Mouse (Mus musculus) kidney, postnatal 0 days (tissue): ENCODE data around the gene Rpl36a-ps1. TPM values are rescaled to one million over a fixed set of nuclear protein-coding genes. Genes with fewer than 3 reads are reported as not detected.

ENCODE experiments used
- ATAC-seq: fragments of 200-750 bp; cut with Nextera tagmentation; replicated peaks from 2 replicates; pipeline ENCODE4 v1.8.0; 2017; ENCODE audit warnings: low read depth, moderate number of reproducible peaks, moderate TSS enrichment, moderate library complexity; ENCODE audit not compliant: low FRiP score
- DNase-seq: peaks from one replicate; pipeline ENCODE4 v3.0.0-alpha.2; 2016; ENCODE audit warnings: low spot score
- H3K27ac ChIP-seq: fragments of 300-500 bp; sonication (generic); 2 replicates; pipeline ENCODE4 v1.5.1; 2014; ENCODE audit warnings: mild to moderate bottlenecking
- H3K27me3 ChIP-seq: fragments of 300-500 bp; sonication (generic); 2 replicates; pipeline ENCODE4 v1.6.1; 2014; ENCODE audit warnings: low read length, mixed read lengths; ENCODE audit not compliant: insufficient read depth
- H3K36me3 ChIP-seq: fragments of 300-500 bp; sonication (generic); 2 replicates; pipeline ENCODE4 v1.6.1; 2014; ENCODE audit warnings: low read length, mixed read lengths; ENCODE audit not compliant: insufficient read depth
- H3K4me1 ChIP-seq: fragments of 300-500 bp; sonication (generic); replicated peaks from 2 replicates; pipeline ENCODE4 v1.6.1; 2014; ENCODE audit warnings: antibody characterized with exemption, low read length, mixed read lengths; ENCODE audit not compliant: insufficient read depth
- H3K4me2 ChIP-seq: fragments of 300-500 bp; sonication (generic); 2 replicates; pipeline ENCODE4 v1.6.1; 2014; ENCODE audit warnings: mild to moderate bottlenecking, low read length, moderate library complexity, mixed read lengths
- H3K4me3 ChIP-seq: fragments of 300-500 bp; sonication (generic); replicated peaks from 2 replicates; pipeline ENCODE4 v1.5.1; 2014; ENCODE audit warnings: low read depth, low read length
- H3K9ac ChIP-seq: fragments of 300-500 bp; sonication (generic); 2 replicates; pipeline ENCODE4 v1.6.1; 2014; ENCODE audit warnings: low read depth, low read length
- H3K9me3 ChIP-seq: fragments of 300-500 bp; sonication (generic); replicated peaks from 2 replicates; pipeline ENCODE4 v1.6.1; 2016; ENCODE audit warnings: low read length, inconsistent platforms, mixed read lengths
- CTCF ChIP-seq: IDR thresholded peaks from 2 replicates; pipeline ENCODE4 v1.5.1; 2016; ENCODE audit warnings: antibody characterized with exemption, low read depth, mild to moderate bottlenecking, moderate library complexity
- WGBS: fragments of 180-500 bp; shearing (Covaris S2); extraction: QIAGEN DNeasy Blood & Tissue Kit; methylation state at CpG from one replicate; pipeline ENCODE4 v1.1.7; 2014; 5-methylcytosine and 5-hydroxymethylcytosine counted together
- polyA plus RNA-seq: library from polyadenylated mRNA; unstranded; fragments of >200 nt; fragmentation: Nextera tagmentation; extraction: Ambion mirVana; gene quantifications from 2 replicates; pipeline ENCODE4 v1.2.1, GENCODE M21; 2015

Rpl36a-ps1 gene
- polyA plus RNA-seq, 1 experiment from 2014 or later, result 4.8 TPM

GRCm38 (mm10) chr14:99032596-99032995, 38.5 kb upstream of the Rpl36a-ps1 start:
- peak; percentile 33; the same call in 1 of the 2 replicates for ATAC-seq
- no peak for TF ChIP-seq CTCF
- no peak for DNase-seq
- no peak overlapping the region for H3K27ac ChIP-seq
- H3K27me3 ChIP-seq, result no peaks in the 10 kb centered on the region
- H3K36me3 ChIP-seq, result peaks cover 14% of the 10 kb centered on the region
- no peak overlapping the region for H3K4me3 ChIP-seq
- WGBS, result 74% methylated on average over 5 of the region's 5 CpGs
- H3K4me1 ChIP-seq, result no peaks in the 10 kb centered on the region
- no peak overlapping the region for H3K4me2 ChIP-seq
- no peaks in the 10 kb centered on the region for H3K9me3 ChIP-seq
- H3K9ac ChIP-seq, result no peak overlapping the region

GRCm38 (mm10) chr14:99031337-99031873, 37.3 kb upstream of the Rpl36a-ps1 start:
- H3K9me3 ChIP-seq, result no peaks in the 10 kb centered on the region
- 84% methylated on average over 5 of the region's 5 CpGs for WGBS
- no peak overlapping the region for H3K4me3 ChIP-seq
- no peak for ATAC-seq
- H3K4me2 ChIP-seq, result no peak overlapping the region
- H3K27ac ChIP-seq, result no peak overlapping the region
- no peak for DNase-seq
- H3K27me3 ChIP-seq, result no peaks in the 10 kb centered on the region
- TF ChIP-seq CTCF, result no peak
- peaks cover 14% of the 10 kb centered on the region for H3K36me3 ChIP-seq
- no peak overlapping the region for H3K9ac ChIP-seq
- H3K4me1 ChIP-seq, result no peaks in the 10 kb centered on the region

DNA sequence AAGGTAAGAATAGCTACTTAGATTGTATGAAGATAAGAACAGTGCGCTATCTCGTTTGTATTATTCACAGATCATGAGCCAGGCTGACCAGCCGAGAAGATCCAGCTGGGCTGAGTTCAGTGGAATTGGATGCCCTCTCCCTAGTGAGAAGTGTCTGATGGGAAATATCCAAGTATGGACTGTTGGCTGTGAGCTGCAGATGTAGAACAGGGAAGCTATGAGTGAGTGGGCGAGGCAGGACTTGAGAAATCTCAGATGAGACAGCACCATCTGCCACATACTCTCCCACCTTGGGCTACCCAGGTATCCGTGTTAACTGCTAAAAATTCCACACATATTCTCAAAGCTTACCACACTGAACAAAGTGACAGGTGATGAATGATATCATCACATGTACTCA, 35.9 kb upstream of the Rpl36a-ps1 start:
- H3K36me3 ChIP-seq, result peaks cover 9% of the 10 kb centered on the region
- ATAC-seq, result no peak
- no peak overlapping the region for H3K4me3 ChIP-seq
- H3K9ac ChIP-seq, result no peak overlapping the region
- no peak for DNase-seq
- no peaks in the 10 kb centered on the region for H3K9me3 ChIP-seq
- H3K27ac ChIP-seq, result no peak overlapping the region
- H3K27me3 ChIP-seq, result no peaks in the 10 kb centered on the region
- H3K4me1 ChIP-seq, result no peaks in the 10 kb centered on the region
- no peak overlapping the region for H3K4me2 ChIP-seq
- 68% methylated on average over 5 of the region's 5 CpGs for WGBS
- no peak for TF ChIP-seq CTCF

- TF ChIP-seq CTCF, result peak; percentile 71
- ATAC-seq (no peak), DNase-seq (peak; percentile 78)
- no peaks in the 10 kb centered on the region; the same call in 1 of the 2 replicates for H3K4me1 ChIP-seq
- no peaks in the 10 kb centered on the region for H3K27me3 ChIP-seq
- 39% methylated on average over 12 of the region's 12 CpGs for WGBS
- H3K9me3 ChIP-seq, result no peaks in the 10 kb centered on the region
- H3K4me3 ChIP-seq, result 0 out of 2 replicates have a peak overlapping the region, but pooled peaks have one; percentile 13
- peak overlapping the region; percentile 54 for H3K4me2 ChIP-seq
- H3K27ac ChIP-seq, result no peak overlapping the region
- H3K9ac ChIP-seq, result no peak overlapping the region
- no peaks in the 10 kb centered on the region for H3K36me3 ChIP-seq
These were observed 28.4 kb upstream of the Rpl36a-ps1 start for GRCm38 (mm10) chr14:99022346-99023086.

GRCm38 (mm10) chr14:99019136-99019808, 25.2 kb upstream of the Rpl36a-ps1 start:
- no peaks in the 10 kb centered on the region for H3K36me3 ChIP-seq
- TF ChIP-seq CTCF, result no peak
- ATAC-seq, result no peak

DNA sequence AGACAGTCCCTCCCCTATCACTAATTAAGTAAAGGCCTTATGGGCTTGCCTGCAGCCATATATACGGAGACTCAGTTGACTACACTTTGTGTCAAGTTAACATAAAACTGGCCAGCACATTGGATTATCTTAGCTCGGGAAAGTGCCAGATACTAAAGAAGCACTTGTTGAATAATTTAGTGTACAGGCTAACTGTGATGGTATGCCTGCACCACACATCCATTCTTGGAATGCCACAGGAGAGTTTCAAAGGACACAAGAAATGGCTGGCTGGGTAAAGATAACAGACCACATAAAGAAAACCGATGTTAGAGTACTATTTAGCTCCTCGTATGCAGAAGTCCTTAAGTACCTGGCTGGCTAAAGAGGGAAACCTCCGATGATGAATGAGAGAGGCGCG, 24.6 kb upstream of the Rpl36a-ps1 start:
- TF ChIP-seq CTCF, result no peak
- Histone ChIP-seq H3K4me3 (no peak overlapping the region), H3K36me3 (no peaks in the 10 kb centered on the region), H3K27ac (no peak overlapping the region), H3K9ac (no peak overlapping the region), H3K4me1 (no peaks in the 10 kb centered on the region; the same call in 1 of the 2 replicates), H3K4me2 (0 out of 2 replicates have a peak overlapping the region, but pooled peaks have one; percentile 6), H3K9me3 (no peaks in the 10 kb centered on the region), H3K27me3 (no peaks in the 10 kb centered on the region)
- ATAC-seq, result no peak
- WGBS, result 53% methylated on average over 7 of the region's 7 CpGs
- DNase-seq, result no peak

More at GRCm38 (mm10) chr14:99019136-99019808, 25.2 kb upstream of the Rpl36a-ps1 start:
- Histone ChIP-seq H3K4me1 (no peaks in the 10 kb centered on the region; the same call in 1 of the 2 replicates), H3K27me3 (no peaks in the 10 kb centered on the region), H3K4me3 (no peak overlapping the region), H3K4me2 (0 out of 2 replicates have a peak overlapping the region, but pooled peaks have one; percentile 6), H3K9me3 (no peaks in the 10 kb centered on the region), H3K9ac (no peak overlapping the region), H3K27ac (no peak overlapping the region)
- WGBS, result 50% methylated on average over 10 of the region's 10 CpGs
- peak; percentile 55 for DNase-seq
